Mouse (Mus musculus): ENCODE data around the gene Cdc42bpa. TPM values are rescaled to one million over a fixed set of nuclear protein-coding genes. Genes with fewer than 3 reads are reported as not detected.

Cdc42bpa gene
- polyA plus RNA-seq, 1 experiment from 2014 or later: 15.1 TPM

DNA sequence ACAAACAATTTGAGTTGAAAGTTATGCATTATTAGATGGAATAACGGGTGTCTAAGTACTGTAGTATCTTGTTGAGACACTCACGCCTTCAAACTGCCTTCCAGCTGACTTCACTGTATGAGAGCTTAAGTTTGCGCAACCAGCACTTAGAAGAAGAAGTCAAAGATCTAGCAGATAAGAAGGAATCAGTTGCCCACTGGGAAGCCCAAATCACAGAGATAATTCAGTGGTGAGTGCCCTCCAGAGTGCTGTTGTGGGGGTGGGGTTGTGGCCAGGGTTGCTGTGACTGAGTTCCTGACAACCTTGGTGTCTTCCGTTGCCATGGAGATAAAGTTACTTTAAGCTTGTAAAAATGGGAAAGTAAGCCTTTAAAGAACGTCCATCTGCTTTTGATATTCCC is 148.8 kb downstream of the Cdc42bpa start:
- no peak for ATAC-seq (ENCODE audit: low FRiP score, low TSS enrichment)

DNA sequence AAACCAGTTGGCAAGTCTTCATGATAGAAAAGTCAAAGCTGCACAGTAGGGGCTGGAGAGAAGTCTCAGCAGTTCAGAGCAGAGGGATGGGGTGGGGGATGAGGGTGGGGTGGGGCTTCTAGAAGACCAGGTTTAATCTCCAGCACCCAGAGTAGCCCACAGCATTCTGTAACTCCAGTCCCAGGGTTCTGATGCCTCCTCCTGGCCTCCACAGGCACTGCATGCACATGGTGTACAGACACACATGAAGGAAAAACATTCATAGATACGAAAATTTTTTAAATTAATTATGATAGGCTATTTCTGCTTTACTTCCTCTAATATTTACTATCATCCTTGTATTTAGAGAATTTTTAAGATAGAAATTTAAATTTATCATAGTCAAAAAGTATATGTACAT is 156.3 kb downstream of the Cdc42bpa start:
- H3K9me3 ChIP-seq (ENCODE audit: low read length): no peaks in the 10 kb centered on the region
- no peak for ATAC-seq (ENCODE audit: low FRiP score, low TSS enrichment)
- peaks cover 11% of the 10 kb centered on the region; the same call in 1 of the 2 replicates for H3K36me3 ChIP-seq (ENCODE audit: insufficient read depth, low read length)
- 80% methylated on average over 1 of the region's 1 CpGs for WGBS
- no peak overlapping the region for H3K4me2 ChIP-seq (replicated peaks; ENCODE audit: low read depth, low read length)
- no peak overlapping the region for H3K27ac ChIP-seq (ENCODE audit: low read length)
- no peaks in the 10 kb centered on the region for H3K27me3 ChIP-seq (ENCODE audit: insufficient read depth, low read length)
- H3K4me1 ChIP-seq (ENCODE audit: insufficient read depth, low read length): no peaks in the 10 kb centered on the region
- H3K4me3 ChIP-seq (ENCODE audit: low read length): no peak overlapping the region
- no peak overlapping the region for H3K9ac ChIP-seq (replicated peaks; ENCODE audit: low read length)

More for the DNA sequence above, 148.8 kb downstream of the Cdc42bpa start:
- no peak overlapping the region for H3K4me2 ChIP-seq (replicated peaks; ENCODE audit: low read depth, low read length)
- H3K9me3 ChIP-seq (ENCODE audit: low read length): no peaks in the 10 kb centered on the region
- peaks cover 2% of the 10 kb centered on the region for H3K36me3 ChIP-seq (ENCODE audit: insufficient read depth, low read length)
- no peaks in the 10 kb centered on the region for H3K4me1 ChIP-seq (ENCODE audit: insufficient read depth, low read length)
- WGBS: 74% methylated on average over 5 of the region's 5 CpGs
- no peak overlapping the region for H3K4me3 ChIP-seq (ENCODE audit: low read length)
- no peak overlapping the region for H3K9ac ChIP-seq (replicated peaks; ENCODE audit: low read length)
- no peaks in the 10 kb centered on the region for H3K27me3 ChIP-seq (ENCODE audit: insufficient read depth, low read length)
- H3K27ac ChIP-seq (ENCODE audit: low read length): no peak overlapping the region

DNA sequence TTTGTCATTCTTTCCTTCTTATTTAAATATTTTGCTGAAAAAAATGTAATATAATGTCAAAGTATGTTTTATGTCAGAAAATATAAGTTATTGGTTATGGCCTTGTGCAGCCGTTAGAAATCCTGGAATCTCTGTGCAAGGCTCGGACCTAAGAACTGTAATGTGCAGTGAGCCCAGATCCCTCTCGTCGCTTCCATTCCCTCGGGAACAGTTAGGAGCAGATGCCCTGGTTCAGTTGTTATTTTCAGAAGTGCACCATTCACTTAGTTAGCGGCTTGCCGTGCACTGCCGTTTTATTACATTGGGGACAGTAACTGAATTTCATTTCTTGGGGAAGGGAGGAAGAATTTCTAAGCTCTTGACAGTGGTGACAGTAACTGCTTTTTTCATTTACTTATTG is 158.0 kb downstream of the Cdc42bpa start:
- Histone ChIP-seq H3K4me1 (ENCODE audit: insufficient read depth, low read length) (no peaks in the 10 kb centered on the region), H3K36me3 (ENCODE audit: insufficient read depth, low read length) (peaks cover 11% of the 10 kb centered on the region; the same call in 1 of the 2 replicates), H3K27me3 (ENCODE audit: insufficient read depth, low read length) (no peaks in the 10 kb centered on the region), H3K27ac (ENCODE audit: low read length) (no peak overlapping the region), H3K4me3 (ENCODE audit: low read length) (no peak overlapping the region), H3K9me3 (ENCODE audit: low read length) (no peaks in the 10 kb centered on the region), H3K9ac (replicated peaks; ENCODE audit: low read length) (no peak overlapping the region), H3K4me2 (replicated peaks; ENCODE audit: low read depth, low read length) (no peak overlapping the region)
- ATAC-seq (ENCODE audit: low FRiP score, low TSS enrichment): no peak
- 80% methylated on average over 8 of the region's 8 CpGs for WGBS

DNA sequence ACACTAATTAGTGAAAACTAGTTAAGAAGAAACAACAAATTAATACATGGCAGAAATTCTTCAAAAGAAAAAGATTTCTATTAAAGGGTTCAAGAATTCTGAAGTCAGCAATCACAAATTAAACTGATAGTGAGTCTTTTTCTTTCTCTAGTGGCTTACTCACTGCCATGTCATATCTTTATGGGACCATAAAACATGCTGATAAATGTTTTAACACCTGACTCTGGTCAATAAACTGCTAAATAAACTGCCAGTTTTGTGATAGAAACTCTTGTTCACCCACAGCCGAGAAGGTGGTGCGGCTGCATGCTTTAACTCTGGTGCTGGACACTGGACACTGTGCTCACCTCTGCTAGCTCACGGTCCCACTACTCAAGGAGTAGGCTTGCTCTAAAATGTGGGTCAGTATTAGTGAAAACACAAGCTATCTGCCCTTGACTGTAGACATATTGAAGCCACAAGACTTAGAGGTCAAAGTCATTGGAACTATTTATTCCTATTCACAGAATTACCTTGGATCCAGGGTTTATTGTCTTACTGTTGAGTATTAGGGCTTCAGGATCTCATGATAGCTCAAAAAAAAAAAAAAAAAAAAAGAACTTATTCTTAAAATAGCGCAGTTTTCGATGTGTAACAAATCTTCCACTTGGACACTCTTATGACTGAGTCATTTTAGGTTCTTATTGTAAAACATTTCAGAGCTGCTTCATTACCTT is 168.0 kb downstream of the Cdc42bpa start:
- no peaks in the 10 kb centered on the region for H3K4me1 ChIP-seq (ENCODE audit: insufficient read depth, low read length)
- no peaks in the 10 kb centered on the region for H3K27me3 ChIP-seq (ENCODE audit: insufficient read depth, low read length)
- no peaks in the 10 kb centered on the region for H3K9me3 ChIP-seq (ENCODE audit: low read length)
- H3K4me3 ChIP-seq (ENCODE audit: low read length): no peak overlapping the region
- 81% methylated on average over 5 of the region's 5 CpGs for WGBS
- no peak for ATAC-seq (ENCODE audit: low FRiP score, low TSS enrichment)
- H3K27ac ChIP-seq (ENCODE audit: low read length): no peak overlapping the region
- H3K9ac ChIP-seq (replicated peaks; ENCODE audit: low read length): no peak overlapping the region
- H3K4me2 ChIP-seq (replicated peaks; ENCODE audit: low read depth, low read length): no peak overlapping the region
- H3K36me3 ChIP-seq (ENCODE audit: insufficient read depth, low read length): no peaks in the 10 kb centered on the region

- Histone ChIP-seq H3K4me1 (ENCODE audit: insufficient read depth, low read length) (no peaks in the 10 kb centered on the region), H3K27me3 (ENCODE audit: insufficient read depth, low read length) (no peaks in the 10 kb centered on the region), H3K4me3 (ENCODE audit: low read length) (no peak overlapping the region), H3K36me3 (ENCODE audit: insufficient read depth, low read length) (peaks cover 2% of the 10 kb centered on the region; the same call in 1 of the 2 replicates), H3K4me2 (replicated peaks; ENCODE audit: low read depth, low read length) (no peak overlapping the region), H3K9ac (replicated peaks; ENCODE audit: low read length) (no peak overlapping the region), H3K27ac (ENCODE audit: low read length) (no peak overlapping the region), H3K9me3 (ENCODE audit: low read length) (no peaks in the 10 kb centered on the region)
- no peak for ATAC-seq (ENCODE audit: low FRiP score, low TSS enrichment)
- WGBS: 51% methylated on average over 3 of the region's 3 CpGs
Measured at GRCm38 (mm10) chr1:180131402-180131801, 171.1 kb downstream of the Cdc42bpa start.

- no peaks in the 10 kb centered on the region for H3K27me3 ChIP-seq (ENCODE audit: insufficient read depth, low read length)
- WGBS: 96% methylated on average over 4 of the region's 4 CpGs
- no peak overlapping the region for H3K4me2 ChIP-seq (replicated peaks; ENCODE audit: low read depth, low read length)
- H3K27ac ChIP-seq (ENCODE audit: low read length): no peak overlapping the region
- H3K4me3 ChIP-seq (ENCODE audit: low read length): no peak overlapping the region
- ATAC-seq (ENCODE audit: low FRiP score, low TSS enrichment): no peak
- peaks cover 8% of the 10 kb centered on the region for H3K36me3 ChIP-seq (ENCODE audit: insufficient read depth, low read length)
- no peaks in the 10 kb centered on the region for H3K9me3 ChIP-seq (ENCODE audit: low read length)
- H3K9ac ChIP-seq (replicated peaks; ENCODE audit: low read length): no peak overlapping the region
- H3K4me1 ChIP-seq (ENCODE audit: insufficient read depth, low read length): no peaks in the 10 kb centered on the region
Measured at GRCm38 (mm10) chr1:180132187-180132586, 171.9 kb downstream of the Cdc42bpa start.

DNA sequence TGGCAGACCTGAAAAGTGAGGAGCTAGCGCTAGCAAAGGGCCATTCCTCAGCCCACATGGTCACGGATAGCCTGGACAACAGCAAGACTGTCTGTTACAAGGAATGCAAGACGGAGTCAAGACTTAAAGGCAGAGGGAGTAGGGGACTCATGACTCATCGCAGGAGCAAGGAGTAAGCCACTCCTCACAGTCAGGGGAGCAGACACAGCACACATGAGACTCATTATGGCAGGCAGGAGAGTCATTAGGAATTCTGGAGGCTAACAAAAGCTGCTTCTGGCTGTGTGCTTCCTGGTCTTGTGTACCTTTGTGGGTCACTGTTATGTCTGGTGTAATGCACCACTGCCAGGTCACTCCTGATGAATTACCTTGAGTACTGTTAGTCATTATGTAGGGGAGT is 178.9 kb downstream of the Cdc42bpa start:
- WGBS: 81% methylated on average over 4 of the region's 4 CpGs
- Histone ChIP-seq H3K4me2 (replicated peaks; ENCODE audit: low read depth, low read length) (no peak overlapping the region), H3K36me3 (ENCODE audit: insufficient read depth, low read length) (peaks cover 36% of the 10 kb centered on the region), H3K4me3 (ENCODE audit: low read length) (no peak overlapping the region), H3K9me3 (ENCODE audit: low read length) (no peaks in the 10 kb centered on the region), H3K27me3 (ENCODE audit: insufficient read depth, low read length) (no peaks in the 10 kb centered on the region), H3K4me1 (ENCODE audit: insufficient read depth, low read length) (no peaks in the 10 kb centered on the region), H3K27ac (ENCODE audit: low read length) (no peak overlapping the region), H3K9ac (replicated peaks; ENCODE audit: low read length) (no peak overlapping the region)
- ATAC-seq (ENCODE audit: low FRiP score, low TSS enrichment): no peak

- no peak overlapping the region for H3K4me3 ChIP-seq (ENCODE audit: low read length)
- peaks cover 41% of the 10 kb centered on the region for H3K36me3 ChIP-seq (ENCODE audit: insufficient read depth, low read length)
- no peaks in the 10 kb centered on the region for H3K9me3 ChIP-seq (ENCODE audit: low read length)
- no peaks in the 10 kb centered on the region for H3K4me1 ChIP-seq (ENCODE audit: insufficient read depth, low read length)
- no peaks in the 10 kb centered on the region for H3K27me3 ChIP-seq (ENCODE audit: insufficient read depth, low read length)
- no peak for ATAC-seq (ENCODE audit: low FRiP score, low TSS enrichment)
- H3K27ac ChIP-seq (ENCODE audit: low read length): no peak overlapping the region
- H3K4me2 ChIP-seq (replicated peaks; ENCODE audit: low read depth, low read length): no peak overlapping the region
- no peak overlapping the region for H3K9ac ChIP-seq (replicated peaks; ENCODE audit: low read length)
- 93% methylated on average over 2 of the region's 2 CpGs for WGBS
Measured at GRCm38 (mm10) chr1:180140970-180141369, 180.7 kb downstream of the Cdc42bpa start.

DNA sequence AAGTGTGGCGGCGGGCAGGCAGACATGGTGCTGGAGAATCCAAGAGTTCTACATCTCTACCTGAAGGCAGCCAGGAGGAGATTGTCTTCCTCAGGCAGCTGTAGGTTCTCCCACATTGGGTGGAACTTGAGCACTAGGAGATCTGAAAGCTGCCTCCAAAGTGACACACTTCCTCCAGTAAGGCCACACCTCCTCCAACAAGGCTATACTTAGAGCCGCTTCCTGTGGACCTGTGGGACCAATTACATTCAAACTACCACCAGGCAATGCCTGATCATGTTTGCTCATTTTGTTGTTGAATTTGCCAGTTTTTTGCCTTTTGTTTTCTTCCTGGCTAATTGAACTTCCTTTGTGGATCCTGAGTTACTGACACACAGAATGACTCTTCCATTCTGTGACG is 187.8 kb downstream of the Cdc42bpa start:
- WGBS: 86% methylated on average over 4 of the region's 4 CpGs
- Histone ChIP-seq H3K9ac (replicated peaks; ENCODE audit: low read length) (no peak overlapping the region), H3K4me1 (ENCODE audit: insufficient read depth, low read length) (no peaks in the 10 kb centered on the region), H3K27ac (ENCODE audit: low read length) (no peak overlapping the region), H3K9me3 (ENCODE audit: low read length) (no peaks in the 10 kb centered on the region), H3K4me2 (replicated peaks; ENCODE audit: low read depth, low read length) (no peak overlapping the region), H3K36me3 (ENCODE audit: insufficient read depth, low read length) (peaks cover 49% of the 10 kb centered on the region), H3K4me3 (ENCODE audit: low read length) (no peak overlapping the region), H3K27me3 (ENCODE audit: insufficient read depth, low read length) (no peaks in the 10 kb centered on the region)
- no peak for ATAC-seq (ENCODE audit: low FRiP score, low TSS enrichment)

DNA sequence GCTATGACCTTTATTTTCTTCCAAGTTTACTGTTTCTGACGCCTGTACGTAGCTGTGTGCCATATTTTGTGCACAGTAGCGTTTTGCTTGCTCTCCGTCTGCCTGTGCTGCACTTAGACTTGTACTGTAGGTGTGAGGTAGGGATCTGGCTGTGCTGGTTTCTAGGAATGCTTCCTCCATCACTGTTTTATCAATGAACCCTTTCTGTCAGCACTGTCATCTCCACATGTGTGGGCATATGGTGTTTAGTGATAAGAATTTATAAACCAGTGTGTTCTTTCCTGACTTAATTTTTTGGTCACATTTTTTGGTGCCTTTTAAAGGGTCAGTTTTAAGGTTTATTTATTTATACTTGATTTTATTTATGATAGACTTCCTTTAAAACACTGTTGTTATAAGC is 188.3 kb downstream of the Cdc42bpa start:
- ATAC-seq (ENCODE audit: low FRiP score, low TSS enrichment): no peak
- Histone ChIP-seq H3K27ac (ENCODE audit: low read length) (no peak overlapping the region), H3K27me3 (ENCODE audit: insufficient read depth, low read length) (no peaks in the 10 kb centered on the region), H3K4me2 (replicated peaks; ENCODE audit: low read depth, low read length) (no peak overlapping the region), H3K9ac (replicated peaks; ENCODE audit: low read length) (no peak overlapping the region), H3K9me3 (ENCODE audit: low read length) (no peaks in the 10 kb centered on the region), H3K4me1 (ENCODE audit: insufficient read depth, low read length) (no peaks in the 10 kb centered on the region), H3K4me3 (ENCODE audit: low read length) (no peak overlapping the region), H3K36me3 (ENCODE audit: insufficient read depth, low read length) (peaks cover 47% of the 10 kb centered on the region)
- 92% methylated on average over 4 of the region's 4 CpGs for WGBS

All from kidney, embryonic 16.5 days (tissue).